Mouse (Mus musculus) left cerebral cortex, adult 8-10 months (tissue): ENCODE data around the gene Lrrc4. TPM values are rescaled to one million over a fixed set of nuclear protein-coding genes. Genes with fewer than 3 reads are reported as not detected.

ENCODE experiments used
- DNase-seq, 2 experiments: peaks; one replicate each; pipeline ENCODE4 v3.0.0; 2022; ENCODE audit warnings: low spot score in 2 of 2
- total RNA-seq, 4 experiments: library from RNA; stranded (reverse); gene quantifications; 2 replicates each; pipeline ENCODE4 v1.2.4; 2022

Lrrc4 gene
- total RNA-seq, result 10 to 100 TPM; 83.9 to 94.8 (median 90.8) TPM

DNA sequence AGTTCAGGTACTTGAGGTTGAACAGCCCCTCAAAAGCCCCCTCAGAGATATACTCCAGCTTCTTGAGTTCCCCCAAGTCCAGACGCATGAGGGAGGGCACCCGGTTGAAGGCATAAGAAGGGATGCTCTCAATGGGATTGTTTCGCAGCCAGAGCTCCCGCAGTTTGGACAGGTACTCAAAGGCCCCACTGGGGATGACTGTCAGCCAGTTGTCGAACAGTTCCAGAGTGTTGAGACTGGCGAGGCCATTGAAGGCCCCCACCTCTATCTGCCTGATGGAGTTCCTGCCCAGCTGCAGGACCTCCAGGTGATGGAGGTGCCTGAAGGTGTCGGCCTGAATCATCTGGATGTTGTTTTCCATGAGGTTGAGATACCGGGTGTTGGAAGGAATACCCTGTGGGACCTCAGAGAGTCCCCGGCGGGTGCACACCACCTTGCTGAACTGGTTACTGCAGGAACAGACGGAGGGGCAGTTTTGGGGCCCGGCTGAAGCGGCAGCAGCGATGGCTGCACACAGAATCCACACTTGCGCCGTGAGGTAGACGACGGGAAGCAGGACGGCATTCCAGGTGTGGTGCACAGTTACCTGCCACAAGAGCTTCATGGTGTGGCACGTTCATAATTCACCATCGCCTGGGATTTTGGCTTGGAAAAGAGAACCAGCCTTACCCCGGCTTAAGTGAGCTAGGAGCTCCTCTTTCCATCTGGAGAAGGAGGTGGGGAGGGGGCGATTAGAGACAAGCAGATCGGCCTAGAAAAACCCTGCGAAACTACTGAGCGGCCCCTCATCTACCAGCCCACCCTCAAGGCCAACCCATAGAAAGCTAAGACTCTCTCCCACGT lies at the start of gene Lrrc4:
TSS of gene Lrrc4 (minus strand) at position 737 of the 843 bp plus-strand sequence.
- DNase-seq, result no peak

GRCm38 (mm10) chr6:28880909-28881308 lies 49.4 kb upstream of the Lrrc4 start:
- no peak for DNase-seq

DNA sequence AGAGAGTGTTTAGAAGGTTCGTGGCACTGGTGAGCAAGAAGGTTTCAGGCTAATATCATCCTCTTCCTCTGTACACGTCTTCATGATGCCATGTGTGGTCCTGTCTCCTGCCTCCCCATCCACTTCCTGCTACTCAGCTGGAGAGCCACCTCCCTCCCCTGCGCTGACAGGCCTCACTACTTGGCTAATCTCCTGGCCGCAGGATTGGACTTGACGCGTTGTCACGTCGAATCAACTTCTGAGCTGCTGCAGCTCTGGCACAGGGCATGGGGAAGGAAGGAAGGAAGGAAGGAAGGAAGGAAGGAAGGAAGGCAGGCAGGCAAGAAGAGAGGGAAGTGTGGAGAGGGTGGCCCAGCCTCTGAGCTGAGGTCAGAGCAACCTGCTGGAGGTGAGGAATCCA lies 47.8 kb upstream of the Lrrc4 start:
- no peak for DNase-seq

DNA sequence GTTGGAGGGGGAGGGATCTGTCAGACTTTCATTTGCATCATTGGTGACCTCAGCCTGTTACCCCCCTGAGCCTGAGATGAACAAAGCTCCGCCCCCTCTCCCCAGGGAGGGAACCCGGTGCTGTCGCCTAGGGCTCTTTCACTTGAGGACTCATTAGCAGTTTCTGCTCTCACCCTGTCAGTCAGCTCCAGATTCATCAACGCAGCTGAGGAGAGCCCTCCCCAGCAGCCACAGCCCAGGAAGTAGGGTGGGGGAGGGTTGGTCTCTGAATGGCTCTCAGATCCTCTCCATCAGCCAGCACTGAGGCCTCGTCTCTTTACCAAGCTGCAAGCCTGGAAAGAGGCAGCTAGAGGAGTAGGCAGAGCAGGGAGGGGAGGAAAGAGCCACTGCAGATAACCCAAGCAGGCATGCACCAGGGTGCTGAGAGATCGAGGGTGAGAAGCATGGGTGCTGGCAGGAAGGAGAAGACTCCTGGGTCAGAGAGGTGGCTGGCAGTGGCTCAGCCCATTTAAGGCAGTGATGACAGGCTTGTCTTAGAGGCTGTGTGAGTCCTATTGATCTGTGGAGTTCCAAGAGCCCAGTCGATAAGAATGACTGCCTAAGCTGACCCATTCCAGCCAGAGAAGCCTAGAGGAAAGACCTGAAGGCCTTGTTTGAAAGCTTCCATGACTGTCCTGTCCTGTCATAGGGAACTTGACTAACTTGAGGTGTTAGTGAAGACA lies 46.6 kb upstream of the Lrrc4 start:
- peak in 1 of 2 experiments; percentile 35 for DNase-seq

DNA sequence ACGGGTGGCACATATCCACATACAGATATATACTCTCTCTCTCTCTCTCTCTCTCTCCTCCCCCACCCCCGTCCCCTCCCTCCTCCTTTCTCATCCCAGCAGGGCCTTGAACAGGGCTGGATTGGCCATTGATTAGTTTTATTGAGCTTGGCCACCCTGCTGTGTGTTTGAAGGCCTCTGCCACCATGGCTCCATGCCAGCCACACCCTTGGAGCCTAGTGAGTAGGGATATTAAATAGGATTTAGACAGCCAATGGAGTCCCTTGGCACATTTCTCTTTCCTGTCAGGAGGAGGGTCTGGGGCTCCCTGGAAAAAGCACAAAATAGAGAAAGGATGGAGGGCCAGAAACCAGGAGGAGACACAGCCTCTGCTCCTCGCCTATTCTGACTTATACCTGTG lies 44.9 kb upstream of the Lrrc4 start:
- no peak for DNase-seq

- DNase-seq, result no peak
Measured at GRCm38 (mm10) chr6:28875333-28875732, 43.8 kb upstream of the Lrrc4 start.

GRCm38 (mm10) chr6:28874759-28875158 lies 43.2 kb upstream of the Lrrc4 start:
- DNase-seq, result no peak

- no peak for DNase-seq
Measured at GRCm38 (mm10) chr6:28874053-28874452, 42.5 kb upstream of the Lrrc4 start.

DNA sequence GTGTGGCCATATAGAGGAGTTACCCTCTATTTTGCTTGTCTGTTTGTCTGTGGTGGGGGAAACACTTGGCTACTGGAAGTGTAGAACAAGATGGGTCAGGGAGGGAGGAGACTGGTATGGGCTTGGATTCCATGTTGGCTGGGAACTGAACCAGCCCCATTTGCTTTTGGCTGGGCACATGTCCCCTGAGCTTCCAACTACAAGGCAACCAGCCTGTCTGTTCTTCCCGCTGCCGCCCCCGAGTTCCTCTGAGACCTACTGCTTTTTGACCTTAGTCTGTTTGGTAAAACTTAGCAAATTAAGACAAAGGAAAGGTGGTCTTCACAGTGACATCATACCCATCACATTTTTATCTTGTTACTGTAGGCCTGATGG lies 40.9 kb upstream of the Lrrc4 start:
- no peak for DNase-seq

GRCm38 (mm10) chr6:28871725-28872420 lies 40.3 kb upstream of the Lrrc4 start:
- DNase-seq, result peak in 1 of 2 experiments; percentile 34

- DNase-seq, result no peak
Measured at GRCm38 (mm10) chr6:28867516-28868251, 36.1 kb upstream of the Lrrc4 start.

GRCm38 (mm10) chr6:28866206-28866605 lies 34.7 kb upstream of the Lrrc4 start:
- DNase-seq, result no peak

DNA sequence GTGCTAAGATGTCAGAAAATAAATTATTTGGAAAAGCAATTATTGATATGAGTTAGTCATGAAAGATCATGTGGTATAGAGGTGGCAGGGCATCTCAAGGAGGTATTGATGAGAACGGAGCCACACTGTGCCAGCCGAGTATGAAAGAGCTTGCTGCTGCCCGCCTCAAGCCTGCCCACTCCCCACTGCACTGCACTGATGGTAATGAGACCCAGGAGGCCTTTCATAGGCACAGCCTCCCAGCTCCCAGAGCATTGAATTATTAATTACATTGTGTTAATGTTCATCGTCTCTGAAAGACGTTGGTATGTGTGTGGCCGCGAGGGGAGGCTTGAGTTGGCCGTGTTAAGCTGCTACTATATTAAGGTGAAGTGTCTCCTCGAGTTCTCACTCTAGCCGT lies 33.6 kb upstream of the Lrrc4 start:
- no peak for DNase-seq

DNA sequence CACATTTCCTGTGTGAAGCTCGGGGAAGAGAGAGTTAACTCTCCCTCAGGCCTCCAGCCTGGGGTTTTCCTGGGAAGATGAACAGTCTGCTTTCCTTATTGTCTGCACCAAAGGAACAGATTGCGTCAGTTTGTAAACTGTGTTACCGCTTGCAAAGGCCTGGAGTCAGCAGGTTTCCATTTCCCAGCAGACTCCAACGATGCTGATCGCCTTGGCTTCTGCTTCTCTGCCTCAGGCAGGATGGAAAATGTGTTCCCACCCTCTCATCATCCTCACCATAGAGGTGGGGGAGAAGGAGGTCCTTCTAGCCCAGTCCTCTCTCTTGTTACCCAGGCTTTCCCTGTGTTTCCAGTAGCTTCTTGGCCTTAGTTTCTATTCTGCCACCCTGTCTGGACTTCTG lies 33.1 kb upstream of the Lrrc4 start:
- DNase-seq, result no peak

- peak in 1 of 2 experiments; percentile 39 for DNase-seq
Measured at GRCm38 (mm10) chr6:28862304-28862703, 30.8 kb upstream of the Lrrc4 start.

- DNase-seq, result no peak
Measured at GRCm38 (mm10) chr6:28860922-28861321, 29.4 kb upstream of the Lrrc4 start.

GRCm38 (mm10) chr6:28860450-28860849 lies 28.9 kb upstream of the Lrrc4 start:
- no peak for DNase-seq

DNA sequence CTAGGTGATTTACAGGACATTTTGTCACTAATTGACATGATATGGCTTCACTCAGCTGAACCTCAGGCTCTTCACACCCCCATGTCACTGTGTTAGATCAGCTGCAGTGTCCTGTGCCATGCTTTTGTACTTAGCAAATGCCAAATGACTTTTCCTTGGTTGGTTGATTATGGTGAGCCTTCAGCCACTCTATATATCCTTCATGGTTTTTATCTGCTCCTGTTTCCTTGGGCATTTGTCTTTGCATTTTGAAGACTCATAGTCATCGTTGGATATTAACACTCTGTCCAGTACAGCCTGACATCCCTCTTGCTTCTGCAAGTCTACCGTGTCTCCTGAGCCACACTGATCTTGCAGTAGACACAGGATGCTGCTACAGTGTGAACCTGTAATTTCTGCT lies 27.5 kb upstream of the Lrrc4 start:
- DNase-seq, result no peak

DNA sequence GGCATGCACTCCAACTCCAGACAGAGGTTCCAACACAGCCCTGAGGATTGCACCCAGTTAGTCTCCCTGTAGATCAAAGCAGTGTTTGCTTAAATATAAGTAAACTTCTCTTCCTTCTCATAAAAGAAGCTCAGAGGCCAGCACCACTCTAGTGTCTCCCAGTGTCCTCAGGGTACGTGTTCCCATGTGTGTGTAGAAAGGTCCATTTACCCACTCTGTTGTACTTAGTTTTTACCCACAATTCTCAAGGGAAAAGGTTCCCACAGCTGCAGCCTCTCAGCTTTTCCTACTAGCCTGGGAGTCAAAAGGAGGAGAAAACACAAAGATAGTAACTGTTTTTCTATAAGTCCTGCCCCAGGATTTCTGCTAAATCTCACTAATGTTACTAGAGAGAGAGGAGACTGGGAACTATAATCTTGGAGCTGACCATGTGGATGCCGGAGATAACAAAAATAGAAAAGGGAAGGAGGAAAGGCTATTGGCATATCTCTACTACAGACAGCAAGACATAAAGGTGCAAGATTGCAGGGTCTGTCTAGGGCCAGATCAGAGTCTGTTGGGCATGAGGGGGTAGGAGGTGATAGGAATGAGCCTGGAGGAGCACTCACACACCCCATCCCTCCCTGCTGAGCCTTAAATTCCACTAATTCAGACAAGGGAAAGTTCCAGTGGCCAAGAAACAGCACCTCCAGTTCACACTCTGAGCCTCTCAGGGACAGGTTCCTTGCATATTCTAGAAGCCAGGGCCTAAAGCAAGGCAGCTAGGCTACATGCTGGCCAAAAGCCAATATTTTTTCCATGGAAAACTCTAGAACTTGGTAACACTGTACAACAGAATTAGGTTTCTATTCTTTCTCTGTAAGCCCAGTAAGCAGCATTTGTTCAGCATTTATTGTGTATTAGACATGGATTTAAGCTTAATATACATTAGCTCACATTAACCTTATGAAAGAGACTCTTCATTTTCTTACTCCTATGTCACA lies 25.9 kb upstream of the Lrrc4 start:
- DNase-seq, result no peak

DNA sequence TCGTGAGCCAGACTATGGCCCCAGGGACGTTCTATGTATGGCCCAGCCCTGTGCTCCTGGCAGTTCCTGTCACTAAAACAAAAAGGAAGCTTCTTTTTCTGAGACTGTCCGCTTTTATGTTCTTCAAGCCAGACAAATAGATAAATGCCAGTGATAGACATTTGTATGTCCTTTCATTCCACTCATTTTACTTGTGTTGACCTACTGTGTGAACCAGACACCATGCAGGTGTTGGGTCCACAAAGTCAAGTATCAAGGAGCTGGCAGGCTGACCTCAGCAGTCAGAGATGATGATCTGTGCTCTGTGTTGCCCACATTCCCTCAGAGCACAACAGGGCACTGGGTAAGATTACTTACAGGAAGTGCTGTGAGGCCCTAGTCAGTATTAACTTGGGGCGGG lies 25.2 kb upstream of the Lrrc4 start:
- DNase-seq, result no peak
